In genomic region chr1:86194044-86194443, GRCm38 (mm10) we compare ENCODE assay signal across 23 mouse cellular contexts. TPM values are rescaled to one million over a fixed set of nuclear protein-coding genes. Genes with fewer than 3 reads are reported as not detected.
DNase-seq lines count a peak whose midpoint lies in the region; ATAC-seq and TF ChIP-seq lines count a peak whose summit lies in the region.
"Had no signal": no experiment of that assay in that cellular context is flagged by ENCODE, and none has a peak within 500 bp of the region (broad histone marks: within the 10 kb centered on the region; RNA-seq: fewer than 3 reads in every experiment).

No protein-coding gene starts in this region.

- peak; percentile 21 for DNase-seq in midbrain, embryonic 11.5 days (ENCODE audit: low spot score, missing footprints)
- peak; percentile 35 for DNase-seq in splenic B cell, adult 2 months (ENCODE audit: low read depth, low spot score)
- no peak for DNase-seq in cerebellum, postnatal 36 days
- DNase-seq in cerebellum, adult 2 months: no peak
- DNase-seq in frontal cortex, postnatal 25 days (ENCODE audit: low spot score in 2 of 2): no peak
- DNase-seq: adrenal gland, adult 8-10 months; adrenal gland, postnatal 25 days; B cell, adult 2 months; cerebellum, adult 18-20 months; cerebellum, adult 9-11 months; cerebellum, postnatal 25 days; forebrain, postnatal 0 days; gastrocnemius, postnatal 25 days; heart, adult 2 months had no signal

- no peaks in the 10 kb centered on the region for H3K4me1 ChIP-seq in midbrain, embryonic 11.5 days (ENCODE audit: control insufficient read depth, insufficient read depth, low read length)
- no peaks in the 10 kb centered on the region for H3K4me1 ChIP-seq in midbrain, embryonic 13.5 days (replicated peaks)
- peaks cover 31% of the 10 kb centered on the region for H3K4me1 ChIP-seq in megakaryocyte, embryonic 14.5 days
- H3K4me1 ChIP-seq in cerebellum, adult 2 months (ENCODE audit: control insufficient read depth, insufficient read depth, low read length): peaks cover 4% of the 10 kb centered on the region
- H3K4me1 ChIP-seq: embryonic facial prominence, embryonic 12.5 days; embryonic facial prominence, embryonic 15.5 days; hindbrain, embryonic 12.5 days; hindbrain, embryonic 15.5 days had no signal

- no peak overlapping the region for H3K4me3 ChIP-seq in midbrain, embryonic 11.5 days (ENCODE audit: low read depth, low read length)
- no peak overlapping the region for H3K4me3 ChIP-seq in midbrain, embryonic 13.5 days (replicated peaks)
- H3K4me3 ChIP-seq in megakaryocyte, embryonic 14.5 days (replicated peaks): peak overlapping the region; percentile 35
- H3K4me3 ChIP-seq in cerebellum, adult 2 months (replicated peaks; ENCODE audit: insufficient read depth, low read depth, low read length): no peak overlapping the region
- H3K4me3 ChIP-seq: embryonic facial prominence, embryonic 12.5 days; embryonic facial prominence, embryonic 15.5 days; heart, adult 2 months; heart, embryonic 10.5 days; hindbrain, embryonic 12.5 days; hindbrain, embryonic 15.5 days had no signal

- no peak for ATAC-seq in midbrain, embryonic 11.5 days (ENCODE audit: low FRiP score)
- no peak for ATAC-seq in midbrain, embryonic 13.5 days
- ATAC-seq in common myeloid progenitor, adult 5-6 weeks (replicated peaks; ENCODE audit: low read depth, poor library complexity, severe bottlenecking): peak; percentile 70
- ATAC-seq: forebrain, embryonic 14.5 days; forebrain, postnatal 0 days had no signal

- no peak for TF ChIP-seq POLR2A in cerebellum, adult 2 months (IDR thresholded peaks at IDR 0.05; ENCODE audit: borderline replicate concordance, insufficient read depth, low read length)

- H3K4me2 ChIP-seq in midbrain, embryonic 11.5 days: no peak overlapping the region
- H3K4me2 ChIP-seq in midbrain, embryonic 13.5 days (replicated peaks): no peak overlapping the region
- H3K4me2 ChIP-seq: embryonic facial prominence, embryonic 12.5 days; embryonic facial prominence, embryonic 15.5 days; hindbrain, embryonic 12.5 days; hindbrain, embryonic 15.5 days had no signal

- peaks cover 2% of the 10 kb centered on the region; the same call in 1 of the 2 replicates for H3K36me3 ChIP-seq in midbrain, embryonic 11.5 days (ENCODE audit: control insufficient read depth, insufficient read depth, low read length)
- H3K36me3 ChIP-seq in midbrain, embryonic 13.5 days: peaks cover 89% of the 10 kb centered on the region
- peaks cover 53% of the 10 kb centered on the region for H3K36me3 ChIP-seq in megakaryocyte, embryonic 14.5 days (replicated peaks; ENCODE audit: low read length)
- H3K36me3 ChIP-seq in splenic B cell, adult 2 months (ENCODE audit: control insufficient read depth, insufficient read depth, low read length, poor library complexity, severe bottlenecking): no peaks in the 10 kb centered on the region

- H3K27me3 ChIP-seq in midbrain, embryonic 11.5 days (ENCODE audit: control insufficient read depth, insufficient read depth, low read length): no peaks in the 10 kb centered on the region
- no peaks in the 10 kb centered on the region for H3K27me3 ChIP-seq in midbrain, embryonic 13.5 days
- H3K27me3 ChIP-seq in megakaryocyte, embryonic 14.5 days (replicated peaks): no peaks in the 10 kb centered on the region
- H3K27me3 ChIP-seq in splenic B cell, adult 2 months (ENCODE audit: control insufficient read depth, insufficient read depth, low read length, poor library complexity, severe bottlenecking): no peaks in the 10 kb centered on the region
- no peaks in the 10 kb centered on the region for H3K27me3 ChIP-seq in cerebellum, adult 2 months (ENCODE audit: control insufficient read depth, insufficient read depth, low read length)
- H3K27me3 ChIP-seq: embryonic facial prominence, embryonic 12.5 days; embryonic facial prominence, embryonic 15.5 days; hindbrain, embryonic 12.5 days; hindbrain, embryonic 15.5 days had no signal

- H3K9me3 ChIP-seq in midbrain, embryonic 11.5 days (ENCODE audit: control insufficient read depth, low read length): no peaks in the 10 kb centered on the region
- H3K9me3 ChIP-seq in midbrain, embryonic 13.5 days: no peaks in the 10 kb centered on the region
- peaks cover 4% of the 10 kb centered on the region for H3K9me3 ChIP-seq in megakaryocyte, embryonic 14.5 days
- H3K9me3 ChIP-seq: embryonic facial prominence, embryonic 12.5 days; embryonic facial prominence, embryonic 15.5 days; heart, embryonic 10.5 days; hindbrain, embryonic 12.5 days; hindbrain, embryonic 15.5 days had no signal

- H3K27ac ChIP-seq in midbrain, embryonic 11.5 days (ENCODE audit: low read depth, low read length): no peak overlapping the region
- no peak overlapping the region for H3K27ac ChIP-seq in midbrain, embryonic 13.5 days
- H3K27ac ChIP-seq in cerebellum, adult 2 months (ENCODE audit: insufficient read depth, low read length): no peak overlapping the region
- H3K27ac ChIP-seq: embryonic facial prominence, embryonic 12.5 days; embryonic facial prominence, embryonic 15.5 days; heart, adult 2 months; heart, embryonic 10.5 days; hindbrain, embryonic 12.5 days; hindbrain, embryonic 15.5 days had no signal

- 83% methylated on average over 7 of the region's 7 CpGs for WGBS in midbrain, embryonic 11.5 days
- 80% methylated on average over 7 of the region's 7 CpGs for WGBS in midbrain, embryonic 13.5 days
- 69% methylated on average over 7 of the region's 7 CpGs for WGBS in cerebellum, adult 2 months

- no peak overlapping the region for H3K9ac ChIP-seq in midbrain, embryonic 11.5 days (ENCODE audit: low read length)
- no peak overlapping the region for H3K9ac ChIP-seq in midbrain, embryonic 13.5 days (replicated peaks)
- H3K9ac ChIP-seq: embryonic facial prominence, embryonic 12.5 days; embryonic facial prominence, embryonic 15.5 days; forebrain, postnatal 0 days; hindbrain, embryonic 12.5 days; hindbrain, embryonic 15.5 days had no signal

- no peak for TF ChIP-seq CTCF in cerebellum, adult 2 months (IDR thresholded peaks at IDR 0.05; ENCODE audit: borderline replicate concordance, insufficient read depth, low read depth, low read length)

RNA-seq across cellular contexts. Expression of gene Armc9, which starts 39.5 kb away (rescaled TPM):
- 32.3 and 33.8 TPM in 2 replicates for polyA plus RNA-seq in midbrain, embryonic 11.5 days (2014; fragmentation: Nextera tagmentation; extraction: Ambion mirVana)
- polyA plus RNA-seq in midbrain, embryonic 13.5 days (2015; fragmentation: Nextera tagmentation; extraction: Ambion mirVana): 37.2 and 37.4 TPM in 2 replicates
- 10.6 and 20.7 TPM in 2 replicates for total RNA-seq in common myeloid progenitor, adult 5-6 weeks (2017)
- 1.1 TPM in 1 of 2 replicates, not detected in the other for polyA plus RNA-seq in megakaryocyte, embryonic 14.5 days (2012; ENCODE audit: insufficient read depth, low replicate concordance)
- 24.4 and 24.9 TPM in 2 replicates for polyA plus RNA-seq in cerebellum, adult 2 months (2012; rRNA removed)

Comparison
In these comparisons a context has a peak if more than half of its experiments do, and no peak if none do; other contexts are left out.
1. DNase-seq: peak in midbrain, embryonic 11.5 days (single experiment) and splenic B cell, adult 2 months (single experiment); none in cerebellum, postnatal 36 days (0 of 2), cerebellum, adult 2 months (0 of 2) and frontal cortex, postnatal 25 days (0 of 2).
2. RNA of gene Armc9, which starts 39.5 kb away (polyA plus RNA-seq): 37.2 to 37.4 TPM in midbrain, embryonic 13.5 days, 32.3 to 33.8 TPM in midbrain, embryonic 11.5 days and 24.4 to 24.9 TPM in cerebellum, adult 2 months; 1.1 TPM in megakaryocyte, embryonic 14.5 days; every median in the first group is over 10 times any median in the second.